Mouse (Mus musculus) forelimb bud, embryonic 11.5 days (tissue): Measurements from ENCODE around the gene Gm11361.

ENCODE experiments used
- DNase-seq: peaks from one replicate; pipeline ENCODE4 v3.0.0-alpha.2; 2012; ENCODE audit warnings: low read depth, low spot score

The Gm11361 gene

DNA sequence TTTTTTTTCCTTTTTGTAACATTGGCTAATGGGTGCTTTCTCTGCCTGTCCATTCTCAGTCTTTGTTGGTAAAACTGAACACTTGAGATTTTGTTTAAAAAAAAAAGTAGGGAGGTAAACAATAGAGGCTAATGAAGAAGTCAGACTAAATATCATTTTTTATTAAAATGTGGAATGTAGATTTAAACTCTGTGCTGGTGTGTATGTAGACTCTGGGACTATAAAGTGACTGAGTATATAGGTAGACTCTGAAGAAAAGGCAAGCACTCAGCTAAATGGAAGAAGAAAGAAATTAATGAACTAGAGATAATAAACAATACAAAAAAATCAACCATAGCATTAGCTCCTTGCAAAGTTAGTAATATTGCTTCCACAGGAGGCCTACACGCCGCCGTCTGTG, at the start of gene Gm11361:
Gene Gm11361 (plus strand): TSS at position 301 of the 400 bp plus-strand sequence.
- no peak for DNase-seq

DNA sequence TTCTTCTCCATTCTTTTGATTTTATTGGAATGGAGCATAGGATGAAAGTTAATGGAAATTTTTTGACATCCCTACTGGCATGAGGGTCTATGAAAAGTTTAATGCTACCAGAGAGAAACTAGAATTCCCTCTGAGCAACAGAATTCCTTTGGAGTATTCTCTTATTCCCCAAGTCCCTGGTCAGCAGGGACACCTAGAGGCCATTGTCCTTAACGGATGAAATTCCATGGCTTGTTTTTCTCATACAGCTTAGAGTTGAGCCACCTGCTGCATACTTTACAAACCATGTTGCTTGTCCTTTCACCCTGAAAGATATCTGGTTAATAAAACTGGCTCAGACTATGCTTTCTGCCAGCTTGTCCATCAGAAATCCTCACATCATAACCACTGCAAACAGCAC, 7.1 kb downstream of the Gm11361 start:
- no peak for DNase-seq

- no peak for DNase-seq
These were observed 30.0 kb downstream of the Gm11361 start for GRCm38 (mm10) chr13:28287368-28287767.

- DNase-seq, result no peak
These were observed 36.9 kb downstream of the Gm11361 start for GRCm38 (mm10) chr13:28294272-28294671.

DNA sequence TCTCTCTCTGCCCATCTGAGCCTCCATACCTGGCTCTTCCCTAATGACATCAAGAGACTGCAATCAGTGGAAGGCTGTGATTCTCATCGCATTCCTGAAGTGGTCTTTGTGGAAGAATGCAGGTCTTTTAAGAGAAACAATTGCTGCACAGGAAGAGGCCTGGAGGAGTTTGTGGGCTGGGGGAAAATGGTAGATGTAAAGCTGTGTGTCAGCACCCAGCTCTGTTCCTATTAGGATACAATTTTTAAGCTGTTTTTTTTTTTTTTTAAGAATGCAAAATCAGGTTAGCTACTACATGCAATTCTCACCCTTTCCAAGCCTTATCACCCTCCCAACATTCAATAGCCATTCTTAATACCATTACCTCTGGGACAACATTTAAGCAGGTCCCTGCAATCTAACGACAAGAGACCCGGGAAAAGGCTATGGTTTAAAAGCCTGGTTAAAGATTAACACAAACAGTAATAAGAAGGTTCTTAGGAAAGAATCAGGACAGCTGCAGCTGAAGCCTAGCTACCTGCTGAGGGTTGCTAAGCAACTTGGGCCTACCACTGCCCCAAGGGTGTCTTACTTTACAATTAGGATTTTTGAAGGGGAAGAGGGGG, 37.5 kb downstream of the Gm11361 start:
- peak; percentile 70 for DNase-seq

- no peak for DNase-seq
These were observed 38.2 kb downstream of the Gm11361 start for GRCm38 (mm10) chr13:28295492-28295891.

DNA sequence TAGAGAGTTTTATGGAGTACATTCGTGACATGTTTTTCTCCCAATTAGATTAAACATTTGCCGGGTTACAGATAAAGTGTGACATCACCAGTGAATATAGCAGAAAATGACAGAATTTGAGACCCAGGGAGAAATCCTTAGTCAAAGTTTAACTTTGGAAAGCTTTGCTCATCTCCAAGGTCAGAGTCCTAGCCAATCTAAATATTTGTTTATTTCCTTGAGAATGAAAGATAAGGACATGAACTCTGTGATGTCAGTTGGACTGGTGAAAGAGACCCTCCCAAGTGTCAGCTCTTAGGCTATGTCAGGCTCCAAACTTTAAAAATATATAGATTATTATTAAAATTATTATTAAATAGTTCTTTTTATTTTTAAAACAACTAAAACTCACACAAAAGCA, 39.8 kb downstream of the Gm11361 start:
- no peak for DNase-seq

DNA sequence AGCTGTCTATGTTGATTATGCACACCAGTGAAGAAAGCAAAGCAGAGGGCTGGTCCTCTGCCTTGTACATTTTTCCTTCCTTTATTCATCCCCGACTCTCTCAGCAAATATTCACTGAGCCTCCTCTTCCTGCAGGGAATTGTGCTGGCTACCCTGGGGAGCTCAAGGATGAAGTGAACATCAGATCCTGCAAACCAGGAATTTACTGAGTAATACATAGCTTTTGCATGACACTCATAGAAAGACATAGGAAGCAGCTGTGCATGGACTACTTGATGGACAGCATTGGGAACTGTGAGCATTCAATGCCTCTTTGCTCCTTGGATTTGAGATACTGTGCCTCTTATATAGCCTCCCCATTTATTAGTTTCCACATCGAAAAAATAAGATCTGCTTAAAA, 40.2 kb downstream of the Gm11361 start:
- DNase-seq, result no peak
